Mouse (Mus musculus) frontal cortex, postnatal 36 days (tissue): ENCODE results near the gene Arfgap2.
A peak's percentile ranks its signal among the peaks of the same experiment; 100 is the strongest.

ENCODE experiments used
- DNase-seq, 2 experiments: peaks; one replicate each; pipeline ENCODE4 v3.0.0; 2022; ENCODE audit warnings: low spot score in 2 of 2

Arfgap2 gene

GRCm38 (mm10) chr2:91306589-91306988 lies 41.8 kb downstream of the Arfgap2 start:
- DNase-seq: no peak

GRCm38 (mm10) chr2:91308680-91309079 lies 43.9 kb downstream of the Arfgap2 start:
- no peak for DNase-seq

GRCm38 (mm10) chr2:91309546-91309945 lies 44.8 kb downstream of the Arfgap2 start:
- DNase-seq: no peak

- no peak for DNase-seq
Observed at GRCm38 (mm10) chr2:91312578-91313311, 48.0 kb downstream of the Arfgap2 start.

- no peak for DNase-seq
Observed at GRCm38 (mm10) chr2:91314184-91314583, 49.4 kb downstream of the Arfgap2 start.

GRCm38 (mm10) chr2:91320559-91321529 lies 56.1 kb downstream of the Arfgap2 start:
- DNase-seq: no peak

- DNase-seq: no peak
Observed at GRCm38 (mm10) chr2:91321923-91322322, 57.1 kb downstream of the Arfgap2 start.

GRCm38 (mm10) chr2:91322490-91322889 lies 57.7 kb downstream of the Arfgap2 start:
- DNase-seq: no peak

- no peak for DNase-seq
Observed at GRCm38 (mm10) chr2:91324346-91324745, 59.6 kb downstream of the Arfgap2 start.

GRCm38 (mm10) chr2:91324761-91325421 lies 60.1 kb downstream of the Arfgap2 start:
- DNase-seq: peak; percentile 46 to 55
